Mouse (Mus musculus): ENCODE data around the gene Kcnd3.

The Kcnd3 gene

GRCm38 (mm10) chr3:105529700-105530099, 77.6 kb downstream of the Kcnd3 start:
- DNase-seq = no peak

GRCm38 (mm10) chr3:105530363-105531130, 78.4 kb downstream of the Kcnd3 start:
- DNase-seq = no peak

GRCm38 (mm10) chr3:105538406-105538805, 86.3 kb downstream of the Kcnd3 start:
- no peak for DNase-seq

- DNase-seq = no peak
Measured at GRCm38 (mm10) chr3:105538819-105539607, 86.9 kb downstream of the Kcnd3 start.

GRCm38 (mm10) chr3:105542741-105543140, 90.6 kb downstream of the Kcnd3 start:
- no peak for DNase-seq

- DNase-seq = no peak
Measured at GRCm38 (mm10) chr3:105544106-105544505, 92.0 kb downstream of the Kcnd3 start.

GRCm38 (mm10) chr3:105546611-105547071, 94.5 kb downstream of the Kcnd3 start:
- DNase-seq = no peak

- DNase-seq = peak; percentile 20
Measured at GRCm38 (mm10) chr3:105548074-105548771, 96.1 kb downstream of the Kcnd3 start.

GRCm38 (mm10) chr3:105559456-105559855, 107.3 kb downstream of the Kcnd3 start:
- no peak for DNase-seq

- no peak for DNase-seq
Measured at GRCm38 (mm10) chr3:105566973-105567372, 114.8 kb downstream of the Kcnd3 start.

GRCm38 (mm10) chr3:105567472-105567871, 115.3 kb downstream of the Kcnd3 start:
- DNase-seq = no peak

GRCm38 (mm10) chr3:105568403-105568802, 116.3 kb downstream of the Kcnd3 start:
- no peak for DNase-seq

GRCm38 (mm10) chr3:105568851-105569250, 116.7 kb downstream of the Kcnd3 start:
- no peak for DNase-seq

- no peak for DNase-seq
Measured at GRCm38 (mm10) chr3:105569310-105569752, 117.2 kb downstream of the Kcnd3 start.

- DNase-seq = no peak
Measured at GRCm38 (mm10) chr3:105569950-105570349, 117.8 kb downstream of the Kcnd3 start.

GRCm38 (mm10) chr3:105570818-105571217, 118.7 kb downstream of the Kcnd3 start:
- DNase-seq = no peak

GRCm38 (mm10) chr3:105571944-105572343, 119.8 kb downstream of the Kcnd3 start:
- no peak for DNase-seq

- DNase-seq = no peak
Measured at GRCm38 (mm10) chr3:105573156-105573555, 121.0 kb downstream of the Kcnd3 start.

GRCm38 (mm10) chr3:105578320-105578719, 126.2 kb downstream of the Kcnd3 start:
- no peak for DNase-seq

GRCm38 (mm10) chr3:105581119-105581518, 129.0 kb downstream of the Kcnd3 start:
- DNase-seq = no peak

- DNase-seq = no peak
Measured at GRCm38 (mm10) chr3:105585734-105586159, 133.6 kb downstream of the Kcnd3 start.

- DNase-seq = no peak
Measured at GRCm38 (mm10) chr3:105590056-105590672, 138.0 kb downstream of the Kcnd3 start.

- no peak for DNase-seq
Measured at GRCm38 (mm10) chr3:105591766-105592165, 139.6 kb downstream of the Kcnd3 start.

Data from kidney, adult 18-20 months (tissue).